Mouse (Mus musculus) intestine, embryonic 16.5 days (tissue): Measurements from ENCODE around the gene Pdxp. TPM values are rescaled to one million over a fixed set of nuclear protein-coding genes. Genes with fewer than 3 reads are reported as not detected.
A peak's percentile ranks its signal among the peaks of the same experiment; 100 is the strongest.

ENCODE experiments used
- ATAC-seq: fragments of 200-750 bp; cut with Nextera tagmentation; 2 replicates; pipeline ENCODE4 v1.8.0; 2017; ENCODE audit warnings: moderate TSS enrichment, moderate library complexity
- H3K27ac ChIP-seq: fragments of 300-500 bp; sonication (generic); 2 replicates; pipeline ENCODE4 v1.5.1; 2014; ENCODE audit warnings: mild to moderate bottlenecking, low read length
- H3K27me3 ChIP-seq: fragments of 300-500 bp; sonication (generic); replicated peaks from 2 replicates; pipeline ENCODE4 v1.6.1; 2014; ENCODE audit warnings: low read length, control low read depth, mixed read lengths; ENCODE audit not compliant: control insufficient read depth, insufficient read depth
- H3K36me3 ChIP-seq: fragments of 300-500 bp; sonication (generic); 2 replicates; pipeline ENCODE4 v1.6.1; 2014; ENCODE audit warnings: low read length, control low read depth; ENCODE audit not compliant: control insufficient read depth, insufficient read depth
- H3K4me1 ChIP-seq: fragments of 300-500 bp; sonication (generic); 2 replicates; pipeline ENCODE4 v1.6.1; 2014; ENCODE audit warnings: low read length, control low read depth, mixed read lengths; ENCODE audit not compliant: control insufficient read depth, insufficient read depth
- H3K4me2 ChIP-seq: fragments of 300-500 bp; sonication (generic); 2 replicates; pipeline ENCODE4 v1.6.1; 2014; ENCODE audit warnings: low read depth, low read length, control low read depth
- H3K4me3 ChIP-seq: fragments of 300-500 bp; sonication (generic); 2 replicates; pipeline ENCODE4 v1.5.1; 2014; ENCODE audit warnings: mild to moderate bottlenecking, low read length
- H3K9ac ChIP-seq: fragments of 300-500 bp; sonication (generic); 2 replicates; pipeline ENCODE4 v1.6.1; 2014; ENCODE audit warnings: low read depth, low read length
- H3K9me3 ChIP-seq: fragments of 300-500 bp; sonication (generic); 2 replicates; pipeline ENCODE4 v1.6.1; 2016; ENCODE audit warnings: low read length, control low read depth; ENCODE audit not compliant: control insufficient read depth
- WGBS: fragments of 180-500 bp; shearing (Covaris S2); extraction: QIAGEN DNeasy Blood & Tissue Kit; methylation state at CpG from one replicate; pipeline ENCODE4 v1.1.7; 2014; 5-methylcytosine and 5-hydroxymethylcytosine counted together
- polyA plus RNA-seq: library from polyadenylated mRNA; unstranded; fragments of >200 nt; fragmentation: Nextera tagmentation; extraction: Ambion mirVana; gene quantifications from 2 replicates; pipeline ENCODE4 v1.2.1, GENCODE M21; 2015

Gene Pdxp
- polyA plus RNA-seq, 1 experiment from 2014 or later, result 2.2 TPM

DNA sequence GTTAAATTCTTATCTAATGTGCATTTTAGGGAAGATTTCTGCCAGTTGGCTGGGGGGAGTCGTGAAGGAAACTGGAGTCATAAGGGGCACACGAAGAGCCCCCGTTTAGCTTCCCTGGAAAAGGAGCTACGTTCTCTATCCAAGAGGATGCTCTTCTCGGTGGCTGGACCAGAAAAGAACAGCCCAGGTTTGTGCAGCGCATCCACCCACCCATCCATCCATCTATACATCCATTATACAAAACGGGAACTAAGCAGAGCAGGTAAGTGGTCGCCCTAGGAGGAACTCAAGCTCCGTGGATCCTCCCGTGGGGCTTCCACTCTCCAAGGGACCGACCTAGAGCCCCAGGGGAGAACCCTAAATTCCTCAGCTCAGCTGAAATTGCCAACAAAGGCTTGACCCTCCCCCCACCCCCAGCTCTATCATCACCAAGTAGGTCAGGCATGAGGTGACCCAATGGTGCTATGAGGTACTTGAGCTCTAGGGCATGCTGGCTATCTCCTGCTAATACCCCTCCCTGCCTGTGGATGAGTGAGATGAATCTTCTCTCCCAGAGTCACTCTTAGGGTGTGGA lies 34.5 kb downstream of the Pdxp start:
- 5% methylated on average over 11 of the region's 11 CpGs for WGBS

DNA sequence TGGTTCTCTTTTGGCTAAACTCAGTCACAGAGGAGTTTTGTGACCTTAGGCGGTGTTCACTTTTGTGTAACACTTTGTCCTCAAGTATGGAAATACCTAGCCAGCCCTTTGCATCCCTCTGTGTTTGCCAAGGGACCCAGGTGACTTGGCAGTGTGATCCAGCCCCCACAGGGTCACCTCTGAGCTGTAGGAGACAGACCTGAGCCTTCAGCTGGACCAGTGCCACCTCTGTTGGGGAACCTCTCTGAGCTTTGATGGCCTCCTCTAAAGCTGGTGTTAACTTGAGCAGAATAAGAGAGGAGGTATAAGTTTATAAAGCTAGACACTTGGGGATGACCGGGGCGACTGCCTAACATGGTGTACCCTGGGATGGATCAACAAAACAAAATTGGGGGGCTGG lies 35.2 kb downstream of the Pdxp start:
- H3K4me1 ChIP-seq, result peaks cover 9% of the 10 kb centered on the region
- 100% methylated on average over 3 of the region's 3 CpGs for WGBS
- no peak overlapping the region for H3K9ac ChIP-seq
- no peak overlapping the region for H3K27ac ChIP-seq
- no peaks in the 10 kb centered on the region for H3K9me3 ChIP-seq
- no peak for ATAC-seq
- H3K36me3 ChIP-seq, result no peaks in the 10 kb centered on the region
- peaks cover 3% of the 10 kb centered on the region for H3K27me3 ChIP-seq
- no peak overlapping the region for H3K4me2 ChIP-seq
- no peak overlapping the region for H3K4me3 ChIP-seq

More for the DNA sequence above, 34.5 kb downstream of the Pdxp start:
- Histone ChIP-seq H3K4me1 (peaks cover 9% of the 10 kb centered on the region), H3K4me2 (peak overlapping the region; percentile 84), H3K9me3 (no peaks in the 10 kb centered on the region), H3K9ac (peak overlapping the region; percentile 63), H3K27ac (no peak overlapping the region), H3K27me3 (peaks cover 3% of the 10 kb centered on the region), H3K36me3 (no peaks in the 10 kb centered on the region), H3K4me3 (peak overlapping the region; percentile 52)
- 0 out of 2 replicates have a peak, but pooled peaks have one; percentile 24 for ATAC-seq

DNA sequence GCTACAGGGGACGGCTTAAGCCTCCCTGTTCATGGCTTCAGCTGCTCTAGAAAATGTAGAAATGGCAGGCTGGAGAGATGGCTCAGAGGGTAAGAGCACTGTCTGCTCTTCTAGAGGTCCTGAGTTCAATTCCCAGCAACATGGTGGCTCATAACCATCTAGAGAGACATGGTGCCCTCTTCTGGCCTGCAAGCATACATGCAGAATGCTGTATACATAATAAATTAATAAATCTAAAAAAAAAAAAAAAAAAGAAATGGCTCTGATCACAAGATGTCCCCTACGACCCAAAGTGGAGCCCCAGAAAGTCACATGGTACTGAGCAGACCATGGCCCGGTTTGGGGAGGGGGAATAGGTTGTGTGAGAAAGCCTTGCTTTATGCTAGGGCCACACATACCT lies 41.9 kb downstream of the Pdxp start:
- Histone ChIP-seq H3K27me3 (no peaks in the 10 kb centered on the region), H3K4me1 (peaks cover 7% of the 10 kb centered on the region; the same call in 1 of the 2 replicates), H3K9ac (no peak overlapping the region)

DNA sequence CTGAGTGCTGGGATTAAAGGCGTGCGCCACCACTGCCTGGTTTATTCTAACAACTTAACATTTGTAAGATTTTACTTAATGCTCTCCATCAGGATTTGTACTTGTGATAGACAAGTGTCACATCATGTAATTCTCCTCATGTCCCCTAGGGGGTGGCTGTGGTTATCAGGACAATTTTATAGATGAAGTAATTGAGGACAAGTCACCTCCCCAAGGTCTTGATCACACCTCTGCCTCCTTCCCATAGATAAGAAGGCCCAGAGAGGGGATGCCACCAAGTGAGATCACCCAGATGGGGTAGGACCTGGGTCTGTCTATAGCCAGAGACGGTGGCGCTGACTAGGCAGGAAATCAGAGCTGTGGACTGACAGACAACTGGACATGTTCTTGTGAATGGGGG lies 42.6 kb downstream of the Pdxp start:
- H3K9me3 ChIP-seq, result no peaks in the 10 kb centered on the region
- H3K4me3 ChIP-seq, result no peak overlapping the region
- 80% methylated on average over 4 of the region's 4 CpGs for WGBS
- no peaks in the 10 kb centered on the region for H3K27me3 ChIP-seq
- no peak for ATAC-seq
- H3K4me1 ChIP-seq, result peaks cover 7% of the 10 kb centered on the region; the same call in 1 of the 2 replicates
- no peak overlapping the region for H3K27ac ChIP-seq
- no peak overlapping the region for H3K9ac ChIP-seq
- no peaks in the 10 kb centered on the region for H3K36me3 ChIP-seq
- no peak overlapping the region for H3K4me2 ChIP-seq

More for the DNA sequence above, 41.9 kb downstream of the Pdxp start:
- no peaks in the 10 kb centered on the region for H3K36me3 ChIP-seq
- no peak overlapping the region for H3K4me3 ChIP-seq
- H3K4me2 ChIP-seq, result no peak overlapping the region
- WGBS, result 68% methylated on average over 3 of the region's 3 CpGs
- no peaks in the 10 kb centered on the region for H3K9me3 ChIP-seq
- no peak for ATAC-seq
- H3K27ac ChIP-seq, result no peak overlapping the region

DNA sequence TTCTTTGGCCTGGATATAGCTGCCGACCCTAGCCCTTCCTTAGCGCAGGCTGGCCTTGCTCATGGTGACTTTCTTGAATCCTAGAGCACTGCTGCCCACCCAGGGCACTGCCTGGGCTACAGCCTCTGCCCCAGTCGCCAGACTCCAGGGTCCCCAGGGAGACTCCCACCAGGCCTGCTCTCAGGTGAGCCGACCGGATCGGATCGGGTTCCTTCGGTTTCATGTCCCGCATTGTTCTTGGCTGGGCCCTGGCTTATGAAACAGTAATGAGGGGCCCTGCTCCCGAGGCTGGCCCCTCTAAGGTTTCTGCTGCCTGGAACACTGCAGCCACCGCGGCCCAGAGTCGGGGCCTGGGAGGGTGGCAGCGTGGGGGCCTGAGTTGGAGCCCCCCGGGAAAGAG lies 43.3 kb downstream of the Pdxp start:
- H3K36me3 ChIP-seq, result no peaks in the 10 kb centered on the region
- 52% methylated on average over 15 of the region's 15 CpGs for WGBS
- no peak overlapping the region for H3K4me2 ChIP-seq
- no peaks in the 10 kb centered on the region for H3K9me3 ChIP-seq
- H3K9ac ChIP-seq, result no peak overlapping the region
- no peak overlapping the region for H3K27ac ChIP-seq
- H3K4me1 ChIP-seq, result peaks cover 7% of the 10 kb centered on the region; the same call in 1 of the 2 replicates
- ATAC-seq, result no peak
- H3K4me3 ChIP-seq, result no peak overlapping the region
- no peaks in the 10 kb centered on the region for H3K27me3 ChIP-seq

DNA sequence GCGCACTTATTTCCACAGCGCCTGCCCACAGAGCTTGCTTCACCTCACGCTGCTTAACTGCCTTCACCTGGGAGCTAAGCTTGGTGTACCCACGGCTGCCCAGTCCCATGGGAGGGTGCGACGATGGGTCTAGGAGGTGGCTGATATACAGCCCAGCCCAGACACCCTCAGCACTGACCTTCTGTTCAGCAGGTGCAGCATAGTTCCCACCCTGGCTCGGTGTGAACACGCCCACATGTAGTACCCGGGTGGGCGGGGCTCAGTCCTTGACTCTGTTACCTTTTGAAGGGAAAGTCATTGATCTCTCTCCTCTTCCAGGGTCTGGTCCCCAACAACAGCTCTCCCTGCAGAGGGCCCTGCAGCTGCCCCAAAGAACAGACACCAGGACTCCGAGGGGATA lies 45.8 kb downstream of the Pdxp start:
- Histone ChIP-seq H3K9me3 (no peaks in the 10 kb centered on the region), H3K27ac (no peak overlapping the region), H3K27me3 (no peaks in the 10 kb centered on the region), H3K4me1 (peaks cover 7% of the 10 kb centered on the region; the same call in 1 of the 2 replicates), H3K36me3 (no peaks in the 10 kb centered on the region), H3K9ac (no peak overlapping the region), H3K4me2 (no peak overlapping the region), H3K4me3 (no peak overlapping the region)
- ATAC-seq, result peak; percentile 76
- 68% methylated on average over 11 of the region's 11 CpGs for WGBS

DNA sequence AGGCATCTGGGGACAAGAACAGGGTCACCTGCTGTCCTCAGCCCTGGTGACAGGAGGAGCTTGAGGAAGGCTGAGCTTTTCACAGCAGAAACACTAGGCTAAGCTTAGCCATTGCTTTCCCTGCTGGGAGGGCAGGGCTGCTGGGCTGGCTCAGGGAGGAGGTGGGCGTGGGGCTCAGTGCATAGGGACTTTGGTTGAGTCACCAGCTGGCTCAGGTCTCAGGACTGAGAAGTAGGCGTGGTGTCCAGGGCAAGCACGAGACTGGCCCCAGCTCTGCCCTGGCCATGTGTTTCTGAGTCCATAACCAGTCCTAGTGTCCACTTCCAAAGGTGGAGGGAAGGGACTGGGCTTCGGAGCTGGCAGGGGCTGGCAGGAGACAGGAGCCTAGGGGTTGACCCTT lies 46.4 kb downstream of the Pdxp start:
- H3K4me3 ChIP-seq, result no peak overlapping the region
- peak; percentile 64 for ATAC-seq
- WGBS, result 59% methylated on average over 4 of the region's 4 CpGs
- no peaks in the 10 kb centered on the region for H3K36me3 ChIP-seq
- no peak overlapping the region for H3K27ac ChIP-seq
- no peak overlapping the region for H3K9ac ChIP-seq
- H3K27me3 ChIP-seq, result no peaks in the 10 kb centered on the region
- H3K4me2 ChIP-seq, result no peak overlapping the region
- peaks cover 7% of the 10 kb centered on the region; the same call in 1 of the 2 replicates for H3K4me1 ChIP-seq
- H3K9me3 ChIP-seq, result no peaks in the 10 kb centered on the region

DNA sequence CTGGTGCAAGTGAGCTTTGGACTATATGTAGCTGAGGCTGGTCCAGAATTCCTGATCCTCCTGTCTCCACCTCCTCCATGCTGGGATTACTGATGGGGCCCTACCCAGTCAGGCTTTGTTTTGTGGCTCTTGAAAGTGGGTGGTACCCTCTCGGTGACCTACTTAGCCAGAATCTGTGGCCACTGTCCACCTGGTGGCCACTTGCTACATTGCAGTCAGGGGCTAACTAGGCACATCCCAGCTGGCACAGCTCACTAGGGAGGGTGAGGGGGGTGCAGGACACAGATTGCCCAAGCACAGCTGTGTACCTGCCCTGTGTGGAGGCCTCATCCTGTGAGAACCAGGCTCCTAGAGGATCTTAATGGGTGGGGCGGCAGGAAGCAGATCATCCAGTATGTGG lies 49.2 kb downstream of the Pdxp start:
- peak; percentile 60 for ATAC-seq
- Histone ChIP-seq H3K9ac (no peak overlapping the region; the same call in 1 of the 2 replicates), H3K4me2 (no peak overlapping the region), H3K4me3 (no peak overlapping the region), H3K9me3 (no peaks in the 10 kb centered on the region), H3K36me3 (no peaks in the 10 kb centered on the region), H3K4me1 (peaks cover 7% of the 10 kb centered on the region; the same call in 1 of the 2 replicates), H3K27ac (no peak overlapping the region), H3K27me3 (no peaks in the 10 kb centered on the region)
- 22% methylated on average over 2 of the region's 2 CpGs for WGBS
